Mouse (Mus musculus) heart, adult 18-20 months (tissue): ENCODE data around the gene Pgam1. TPM values are rescaled to one million over a fixed set of nuclear protein-coding genes. Genes with fewer than 3 reads are reported as not detected.
A peak's percentile ranks its signal among the peaks of the same experiment; 100 is the strongest.
"Not testable (repeated sequence)": the region's sequence is repeated elsewhere in the genome, so short reads cannot be mapped to it uniquely, and the experiment has no call there.

Experiments
- DNase-seq, 2 experiments: peaks; one replicate each; pipeline ENCODE4 v3.0.0; 2021 to 2022; ENCODE audit warnings: mixed read lengths in 1 of 2
- total RNA-seq, 2 experiments: library from RNA; stranded (reverse); gene quantifications; 2 replicates each; pipeline ENCODE4 v1.2.3; 2021

The Pgam1 gene
- total RNA-seq, 2 experiments from 2014 or later, result 128 TPM

DNA sequence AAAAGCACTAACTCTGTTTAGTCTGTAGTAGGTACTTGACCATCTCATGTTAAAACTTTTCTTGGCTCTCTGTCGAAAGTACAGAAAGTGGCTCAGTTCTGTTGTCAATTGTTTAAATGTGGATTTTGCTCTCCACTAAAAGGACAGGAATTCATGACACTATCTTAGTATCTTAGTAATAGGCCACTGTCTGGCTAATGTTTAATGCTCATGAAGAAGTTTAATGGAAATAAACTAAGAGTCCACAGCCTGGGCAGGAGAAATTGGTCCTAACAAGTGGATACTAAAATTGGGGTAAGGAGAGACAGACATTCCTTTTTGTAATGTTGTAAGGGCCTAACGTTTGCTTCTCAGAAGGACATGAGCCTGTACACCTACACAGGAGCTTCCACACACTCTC, 1.3 kb upstream of the Pgam1 start:
- no peak for DNase-seq

DNA sequence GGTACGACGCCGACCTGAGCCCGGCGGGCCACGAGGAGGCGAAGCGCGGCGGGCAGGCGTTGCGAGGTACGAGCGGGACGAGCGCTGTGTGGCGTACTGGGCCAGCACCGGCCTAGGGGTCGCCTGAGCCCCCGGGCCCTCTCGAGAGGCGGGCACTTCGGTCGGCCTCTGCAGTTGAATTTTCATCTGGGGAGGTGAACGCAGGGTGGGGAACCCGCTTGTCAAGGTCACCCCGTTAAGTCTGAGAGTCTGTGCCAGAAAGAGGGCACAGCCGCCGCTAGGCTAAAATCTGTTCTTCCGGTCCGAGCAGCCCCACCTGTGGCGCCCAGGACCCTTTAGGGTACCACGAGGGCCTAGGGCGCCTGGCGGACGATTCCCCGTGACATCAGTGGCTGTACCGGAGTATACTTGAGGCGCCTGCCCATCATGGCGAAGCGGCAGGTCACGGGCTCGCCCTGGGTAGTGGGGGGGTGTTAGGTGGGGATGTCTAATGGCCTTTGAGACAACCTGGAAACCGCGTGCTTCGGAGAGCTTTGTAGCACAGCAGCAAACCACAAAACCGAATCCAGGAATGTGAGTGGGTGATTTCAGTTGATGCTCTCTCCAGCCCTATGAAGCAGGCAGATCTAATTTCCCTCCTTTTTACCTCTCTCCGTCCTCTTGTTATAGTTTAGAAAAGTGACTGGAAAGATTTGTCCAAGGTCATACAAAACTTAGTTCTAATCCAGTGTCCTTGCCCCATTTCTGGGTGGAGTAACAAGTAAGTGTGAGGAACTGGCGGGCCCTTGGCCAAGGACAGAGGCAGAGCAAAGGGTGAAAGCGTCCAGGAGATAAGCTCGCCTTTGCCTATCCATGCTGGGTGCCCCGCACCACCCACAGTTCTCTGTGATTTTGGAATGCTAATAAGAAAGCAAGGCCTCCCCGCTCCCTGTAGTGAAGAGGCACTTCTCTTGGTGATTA, 678 bp downstream of the Pgam1 start:
- DNase-seq, result peak; percentile 61 to 68

- DNase-seq, result no peak
Observed at GRCm38 (mm10) chr19:41913774-41914591, 2.3 kb downstream of the Pgam1 start.

DNA sequence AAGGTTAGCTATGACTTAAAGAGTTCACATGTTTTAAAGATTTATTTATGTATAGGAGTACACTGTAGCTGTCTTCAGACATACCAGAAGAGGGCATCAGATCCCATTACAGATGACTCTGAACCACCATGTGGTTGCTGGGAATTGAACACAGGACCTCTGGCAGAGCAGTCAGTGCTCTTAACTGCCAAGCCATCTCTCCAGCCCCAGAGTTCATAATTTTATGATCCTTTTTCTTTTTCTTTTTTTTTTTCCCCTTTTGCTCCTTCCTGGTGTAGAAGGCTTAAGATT, 2.8 kb downstream of the Pgam1 start:
- DNase-seq, result not testable (repeated sequence)

DNA sequence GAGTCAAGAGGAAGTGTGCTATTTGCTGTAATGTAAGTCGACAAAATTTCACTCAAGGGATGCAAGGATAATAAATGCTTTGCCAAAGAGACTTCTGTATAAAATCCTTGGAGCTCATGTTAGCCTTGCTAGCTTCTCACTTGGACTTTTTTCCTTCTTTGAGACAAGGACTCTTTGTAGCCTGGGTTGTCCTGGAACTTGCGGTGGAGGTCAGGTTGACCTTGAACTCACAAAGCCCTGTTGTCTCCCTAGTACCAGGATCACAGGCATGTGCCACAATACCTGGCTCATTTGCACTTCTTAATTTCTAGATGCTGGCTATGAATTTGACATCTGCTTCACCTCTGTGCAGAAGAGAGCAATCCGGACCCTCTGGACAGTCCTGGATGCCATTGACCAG, 3.6 kb downstream of the Pgam1 start:
- no peak for DNase-seq

- DNase-seq, result no peak
Observed at GRCm38 (mm10) chr19:41916853-41917252, 5.1 kb downstream of the Pgam1 start.

DNA sequence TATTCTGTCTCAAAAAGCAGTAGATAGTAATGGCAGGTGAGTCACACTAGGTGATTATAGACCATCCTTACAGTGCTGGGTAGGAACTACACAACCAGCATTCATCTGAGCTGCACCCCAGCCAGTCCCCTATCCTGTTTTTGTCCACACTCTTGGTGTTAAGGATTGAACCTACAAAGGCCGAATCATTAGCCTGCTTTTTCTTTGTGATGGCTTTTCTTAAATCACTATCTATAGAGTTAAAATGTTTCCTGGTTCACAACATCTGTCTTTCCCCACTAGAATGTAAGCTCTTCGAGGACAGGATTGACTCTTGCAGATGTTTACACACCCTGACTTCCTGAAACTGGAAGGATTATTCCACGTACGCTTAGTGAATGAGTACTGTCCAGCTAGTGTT, 7.7 kb downstream of the Pgam1 start:
- DNase-seq, result no peak

GRCm38 (mm10) chr19:41920412-41921067, 8.8 kb downstream of the Pgam1 start:
- no peak for DNase-seq

GRCm38 (mm10) chr19:41932686-41933085, 21.0 kb downstream of the Pgam1 start:
- DNase-seq, result no peak

DNA sequence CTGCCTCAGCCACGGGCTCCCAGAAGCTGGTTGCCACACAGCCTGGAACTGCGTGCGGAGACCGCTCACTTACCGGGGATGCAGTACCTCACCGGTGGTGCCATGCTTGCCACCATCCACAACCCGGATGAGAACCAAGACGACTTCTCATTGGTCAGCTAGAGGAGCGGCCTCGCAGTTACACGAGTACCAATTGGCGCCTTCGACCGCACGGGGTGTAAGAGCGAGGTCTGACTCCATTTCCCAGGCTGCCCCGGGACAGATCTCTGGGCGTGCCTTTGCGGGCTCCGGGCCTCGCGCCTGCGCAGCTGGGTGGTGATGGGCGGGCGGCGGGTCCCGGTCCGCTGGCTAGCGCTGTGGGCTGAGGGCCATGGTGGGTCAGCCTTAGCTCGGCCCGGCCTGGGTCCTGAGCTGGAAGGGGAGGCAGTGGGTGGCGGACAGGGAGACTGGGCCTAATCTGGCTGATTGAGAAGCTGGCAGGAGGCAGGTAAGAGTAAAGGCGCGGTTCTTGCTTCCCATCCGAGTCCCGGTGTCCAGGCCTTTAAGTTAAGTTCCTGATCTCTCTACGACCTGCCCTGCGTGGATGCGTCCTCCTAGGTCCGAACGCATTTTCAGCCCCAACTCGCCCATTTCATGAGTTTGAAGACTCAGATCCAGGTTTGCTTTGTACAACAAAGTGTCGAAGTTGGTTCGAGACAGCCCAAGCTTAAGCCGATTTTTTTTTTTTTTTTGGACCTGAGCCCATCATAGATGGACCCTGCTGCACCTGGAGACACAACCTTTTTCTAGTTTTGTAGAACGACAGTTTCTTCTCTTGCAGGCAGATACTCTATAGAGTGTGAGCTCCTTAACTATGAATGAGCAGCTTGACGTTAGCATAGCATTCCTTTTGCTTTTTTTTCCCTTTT, 21.7 kb downstream of the Pgam1 start, which contains the start of the genes Exosc1 and Zdhhc16:
Exosc1 (minus strand) TSS at position 245 of the 908 bp plus-strand sequence.
Zdhhc16 (plus strand) TSS at position 302 of the 908 bp plus-strand sequence.
- DNase-seq, result peak; percentile 99

- DNase-seq, result no peak
Observed at GRCm38 (mm10) chr19:41934124-41934523, 22.4 kb downstream of the Pgam1 start.

DNA sequence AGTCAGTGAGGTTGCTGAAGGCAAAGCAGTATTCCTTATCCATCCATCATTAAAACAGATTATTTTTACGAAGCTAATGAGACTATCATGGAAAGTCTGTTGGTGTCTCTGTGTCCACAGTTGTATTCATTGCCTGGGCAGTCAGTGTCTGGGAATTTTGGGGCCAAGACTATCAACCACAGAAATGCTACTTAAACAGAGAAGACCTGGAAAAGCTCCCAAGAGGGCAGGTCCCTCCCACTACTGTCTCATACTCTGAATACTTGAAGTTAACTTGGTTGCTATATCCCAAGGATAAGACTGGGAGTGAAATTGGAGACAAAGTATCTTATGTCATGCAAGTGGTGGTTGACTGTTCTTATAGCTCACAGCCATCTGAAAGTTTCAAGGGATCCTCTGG, 24.2 kb downstream of the Pgam1 start:
- no peak for DNase-seq

DNA sequence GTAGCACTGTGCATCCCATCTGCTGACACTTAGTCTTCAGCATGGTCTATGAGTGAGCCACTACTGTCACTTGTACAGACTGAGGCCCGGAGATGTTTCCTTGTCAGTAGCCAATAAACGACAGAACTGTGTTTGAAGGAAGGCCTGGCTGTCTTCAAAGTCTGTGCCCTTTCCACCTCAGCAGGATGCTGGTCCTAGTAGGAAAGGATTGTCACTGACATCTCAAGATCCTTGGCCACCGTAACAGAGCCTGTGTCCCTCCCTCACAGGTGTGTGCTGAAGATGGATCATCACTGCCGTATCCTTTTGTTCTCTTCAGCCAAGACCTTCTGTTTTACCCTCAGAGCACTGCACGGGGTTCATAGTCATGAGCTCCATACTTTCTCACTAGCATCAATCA, 26.8 kb downstream of the Pgam1 start:
- no peak for DNase-seq

DNA sequence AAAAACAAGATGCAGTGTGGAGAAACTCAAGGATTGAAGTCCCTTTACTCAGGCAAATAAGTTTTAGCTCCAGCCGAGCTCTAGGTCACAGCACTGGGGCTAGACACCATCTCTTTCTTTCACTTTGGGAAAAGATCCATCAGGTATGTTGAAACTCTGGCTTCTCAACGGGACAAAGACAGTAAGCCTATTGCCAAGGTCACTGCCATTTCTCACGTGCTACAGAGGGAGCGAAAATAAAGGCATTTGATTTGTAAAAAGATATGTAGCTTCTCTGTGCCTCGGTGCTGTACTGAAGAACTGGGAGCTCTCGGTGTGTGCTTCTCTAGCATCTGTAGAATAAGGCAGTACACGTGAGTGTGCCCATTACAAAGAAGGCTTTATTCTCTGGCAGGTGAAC, 32.1 kb downstream of the Pgam1 start:
- DNase-seq, result no peak

DNA sequence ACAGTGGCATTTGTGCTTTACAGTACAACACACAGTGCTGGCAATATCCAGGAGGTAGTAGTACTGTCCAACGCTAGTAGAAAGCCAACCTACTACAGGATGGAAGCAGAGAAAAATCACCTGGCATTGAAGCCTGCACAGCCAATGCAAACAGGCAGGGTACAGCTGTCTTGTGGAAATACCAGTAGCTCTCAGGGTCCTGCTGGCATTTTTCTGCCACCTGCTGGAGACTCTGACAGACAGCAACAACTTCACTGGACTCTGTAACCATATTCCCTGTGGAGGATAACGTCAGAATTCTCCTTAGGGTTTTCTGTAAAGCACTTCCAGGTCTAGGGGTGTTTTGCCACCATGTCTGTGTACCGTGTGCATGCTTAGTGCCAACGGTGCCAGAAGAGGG, 40.6 kb downstream of the Pgam1 start:
- DNase-seq, result no peak

DNA sequence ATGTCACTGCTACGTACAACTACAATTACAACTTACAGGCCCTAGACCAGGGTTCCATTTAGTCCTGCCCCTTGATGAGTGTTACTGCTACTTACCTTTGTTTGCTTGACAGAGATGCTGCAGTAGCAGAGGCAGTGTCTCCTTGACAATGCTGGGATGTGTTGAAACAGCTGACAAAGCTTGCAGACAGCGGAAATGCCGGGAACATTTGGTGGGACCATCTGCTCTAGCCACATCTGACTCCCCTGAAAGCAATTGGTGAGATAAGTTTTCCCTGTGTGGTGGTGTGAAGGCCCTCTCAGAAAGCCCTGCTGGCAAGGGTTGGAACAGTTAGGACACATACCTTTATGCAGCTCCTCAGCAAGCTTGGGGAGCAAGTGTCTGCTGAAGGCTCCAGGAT, 41.9 kb downstream of the Pgam1 start:
- no peak for DNase-seq

Other genes starting within 250 kb of the Pgam1 start
- gene Slit1, start 168.3 kb upstream of the Pgam1 start, total RNA-seq, result under 1 TPM; 0.07 to 0.08 TPM
- gene Arhgap19, start 109.9 kb upstream of the Pgam1 start, total RNA-seq, result 1 to 10 TPM; 2.0 to 2.6 TPM
- gene Frat1, start 82.0 kb upstream of the Pgam1 start, total RNA-seq, result 1 to 10 TPM; 1.7 to 2.5 TPM
- gene Frat2, start 63.8 kb upstream of the Pgam1 start, total RNA-seq, result 1 to 10 TPM; 2.5 to 3.3 TPM
- 10 to 100 TPM; 16.0 to 18.0 TPM for gene Rrp12, start 15.8 kb upstream of the Pgam1 start, total RNA-seq
- gene Exosc1, start 21.5 kb downstream of the Pgam1 start, total RNA-seq, result 10 to 100 TPM; 11.4 to 13.1 TPM
- gene Zdhhc16, start 21.6 kb downstream of the Pgam1 start, total RNA-seq, result 10 to 100 TPM; 12.9 to 14.0 TPM
- gene Mms19, start 69.2 kb downstream of the Pgam1 start, total RNA-seq, result 10 to 100 TPM; 13.9 to 14.6 TPM
- gene Ubtd1, start 69.8 kb downstream of the Pgam1 start, total RNA-seq, result 10 to 100 TPM; 17.7 to 19.2 TPM
- under 1 TPM in 1 of 2 experiments, not detected in 1; 0.47 TPM for gene Ankrd2, start 124.1 kb downstream of the Pgam1 start, total RNA-seq
- gene Hoga1, start 133.7 kb downstream of the Pgam1 start, total RNA-seq, result 1 to 10 TPM; 1.3 to 1.7 TPM
- not detected for gene 4933411K16Rik, start 140.3 kb downstream of the Pgam1 start, total RNA-seq
- 1 to 10 TPM; 2.3 to 3.1 TPM for gene Morn4, start 174.4 kb downstream of the Pgam1 start, total RNA-seq
- gene Pi4k2a, start 178.5 kb downstream of the Pgam1 start, total RNA-seq, result 10 to 100 TPM; 18.2 to 19.3 TPM
- gene Avpi1, start 217.1 kb downstream of the Pgam1 start, total RNA-seq, result 10 to 100 TPM; 10.1 to 12.4 TPM
- 10 to 100 TPM; 19.1 to 21.1 TPM for gene Marveld1, start 235.5 kb downstream of the Pgam1 start, total RNA-seq